Mouse (Mus musculus): Measurements from ENCODE around the gene Cpne2.

DNA sequence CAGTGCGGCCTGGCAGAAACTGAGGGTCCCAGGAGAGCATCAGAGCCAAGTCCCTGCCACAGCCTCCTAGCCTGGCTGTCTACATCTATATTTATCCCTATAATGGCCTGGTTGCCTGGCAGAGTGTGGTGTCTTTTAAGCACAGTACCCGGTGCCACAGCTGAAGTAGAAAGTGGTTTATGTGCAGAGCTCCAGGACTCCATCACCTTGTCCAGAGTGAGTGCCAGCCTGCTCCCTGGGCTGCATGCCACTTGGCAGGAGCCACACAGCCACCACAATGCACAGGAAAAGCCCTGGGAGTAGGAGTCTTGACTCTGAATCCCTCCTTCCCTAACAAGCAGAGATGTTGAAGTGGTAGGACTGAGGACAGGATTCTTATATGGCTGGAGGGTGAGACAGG lies 4.7 kb downstream of the Cpne2 start:
- no peak for TF ChIP-seq CTCF (IDR thresholded peaks at IDR 0.05; ENCODE audit: low read depth)
- no peak for TF ChIP-seq EP300 (IDR thresholded peaks at IDR 0.05; ENCODE audit: low read depth)
